ENCODE assay signal across 34 mouse cellular contexts in the genomic region with DNA sequence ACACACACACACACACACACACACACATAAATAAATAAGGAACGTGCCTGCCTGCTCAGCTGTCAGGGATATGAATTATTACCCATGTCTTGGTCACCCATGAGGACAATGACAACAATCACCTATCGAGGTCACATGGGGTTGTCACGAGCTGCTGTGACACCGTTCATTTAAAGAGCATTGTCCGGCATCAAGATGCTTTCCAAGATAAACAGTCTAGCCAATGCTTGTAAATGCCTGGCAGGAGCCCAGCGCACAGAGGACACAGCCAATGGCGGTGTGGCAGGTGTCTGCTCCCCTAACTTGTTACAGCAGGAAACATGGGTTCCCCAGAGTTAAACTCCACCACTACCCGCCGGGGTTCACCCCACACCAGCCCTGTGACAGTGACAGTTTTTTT. TPM values are rescaled to one million over a fixed set of nuclear protein-coding genes. Genes with fewer than 3 reads are reported as not detected.
DNase-seq lines count a peak whose midpoint lies in the region; ATAC-seq and TF ChIP-seq lines count a peak whose summit lies in the region.
"Had no signal": no experiment of that assay in that cellular context is flagged by ENCODE, and none has a peak within 500 bp of the region (broad histone marks: within the 10 kb centered on the region; RNA-seq: fewer than 3 reads in every experiment).

No protein-coding gene starts in this region.

- no peak for ATAC-seq in liver, embryonic 12.5 days
- no peak for ATAC-seq in liver, embryonic 15.5 days (ENCODE audit: insufficient read depth)
- no peak for ATAC-seq in cerebellum, adult (ENCODE audit: insufficient number of reproducible peaks, low FRiP score, low TSS enrichment)
- ATAC-seq: forebrain, embryonic 16.5 days; intestine, embryonic 16.5 days had no signal

- peaks cover 63% of the 10 kb centered on the region for H3K4me1 ChIP-seq in liver, embryonic 12.5 days
- peaks cover 83% of the 10 kb centered on the region for H3K4me1 ChIP-seq in E14TG2a.4 (replicated peaks; ENCODE audit: low read depth, low read length)
- peaks cover 65% of the 10 kb centered on the region for H3K4me1 ChIP-seq in liver, embryonic 15.5 days (replicated peaks)

- DNase-seq in heart, adult 11 months, result peak; percentile 96
- no peak for DNase-seq in heart, adult 8-10 months (ENCODE audit: low spot score)
- DNase-seq in liver, result no peak
- no peak for DNase-seq in thymus, postnatal 14 days
- DNase-seq: cerebellum, adult 11-12 months; cerebellum, adult 9-11 months had no signal

- no peaks in the 10 kb centered on the region for H3K9me3 ChIP-seq in liver, embryonic 12.5 days (replicated peaks)
- no peaks in the 10 kb centered on the region for H3K9me3 ChIP-seq in E14TG2a.4 (ENCODE audit: low read length)
- H3K9me3 ChIP-seq in liver, embryonic 15.5 days (replicated peaks), result no peaks in the 10 kb centered on the region
- H3K9me3 ChIP-seq: embryonic facial prominence, embryonic 13.5 days; forebrain, embryonic 10.5 days; G1E; heart, embryonic 15.5 days; hindbrain, embryonic 13.5 days; limb, embryonic 12.5 days; lung, embryonic 15.5 days had no signal

- H3K36me3 ChIP-seq in liver, embryonic 12.5 days, result no peaks in the 10 kb centered on the region
- no peaks in the 10 kb centered on the region for H3K36me3 ChIP-seq in E14TG2a.4 (ENCODE audit: insufficient read depth, low read length)
- H3K36me3 ChIP-seq in liver, embryonic 15.5 days (replicated peaks), result no peaks in the 10 kb centered on the region
- H3K36me3 ChIP-seq: embryonic facial prominence, embryonic 13.5 days; forebrain, embryonic 10.5 days; G1E; heart, embryonic 15.5 days; hindbrain, embryonic 13.5 days; limb, embryonic 12.5 days; lung, embryonic 15.5 days had no signal

- no peak overlapping the region for H3K4me3 ChIP-seq in liver, embryonic 12.5 days
- H3K4me3 ChIP-seq in E14TG2a.4 (replicated peaks; ENCODE audit: low read length), result 0 out of 2 replicates have a peak overlapping the region, but pooled peaks have one; percentile 21
- no peak overlapping the region for H3K4me3 ChIP-seq in liver, embryonic 15.5 days (replicated peaks)
- H3K4me3 ChIP-seq: embryonic facial prominence, embryonic 13.5 days; forebrain, embryonic 10.5 days; gastrocnemius, adult 2 months; heart, embryonic 15.5 days; hindbrain, embryonic 13.5 days; left cerebral cortex, adult 2 months; limb, embryonic 12.5 days; lung, embryonic 15.5 days had no signal

- WGBS in liver, embryonic 12.5 days (ENCODE audit: insufficient replicate concordance), result 74% methylated on average over 9 of the region's 9 CpGs
- 69% methylated on average over 9 of the region's 9 CpGs for WGBS in liver, embryonic 15.5 days (ENCODE audit: insufficient replicate concordance)

- peak overlapping the region; percentile 98 for H3K27ac ChIP-seq in liver, embryonic 12.5 days
- H3K27ac ChIP-seq in liver, embryonic 15.5 days (replicated peaks), result peak overlapping the region; percentile 100
- H3K27ac ChIP-seq: embryonic facial prominence, embryonic 13.5 days; forebrain, embryonic 10.5 days; heart, embryonic 15.5 days; hindbrain, embryonic 13.5 days; left cerebral cortex, adult 2 months; limb, embryonic 12.5 days; lung, embryonic 15.5 days had no signal

- TF ChIP-seq CTCF in E14TG2a.4 (conservative IDR thresholded peaks at IDR 0.05; ENCODE audit: low read length), result no peak

- H3K27me3 ChIP-seq in liver, embryonic 12.5 days (replicated peaks), result 0 out of 2 replicates have a peak, but pooled peaks cover under 1% of the 10 kb centered on the region
- no peaks in the 10 kb centered on the region for H3K27me3 ChIP-seq in E14TG2a.4 (ENCODE audit: insufficient read depth, low read length)
- no peaks in the 10 kb centered on the region for H3K27me3 ChIP-seq in liver, embryonic 15.5 days
- H3K27me3 ChIP-seq: CH12.LX; embryonic facial prominence, embryonic 13.5 days; heart, embryonic 15.5 days; hindbrain, embryonic 13.5 days; limb, embryonic 12.5 days; lung, embryonic 15.5 days had no signal

- H3K4me2 ChIP-seq in liver, embryonic 12.5 days, result no peak overlapping the region
- H3K4me2 ChIP-seq in liver, embryonic 15.5 days, result no peak overlapping the region
- H3K4me2 ChIP-seq: embryonic facial prominence, embryonic 13.5 days; heart, embryonic 15.5 days; hindbrain, embryonic 13.5 days; limb, embryonic 12.5 days; lung, embryonic 15.5 days had no signal

- H3K9ac ChIP-seq in liver, embryonic 12.5 days, result no peak overlapping the region
- no peak overlapping the region for H3K9ac ChIP-seq in liver, embryonic 15.5 days
- H3K9ac ChIP-seq: embryonic facial prominence, embryonic 13.5 days; heart, embryonic 15.5 days; hindbrain, embryonic 13.5 days; limb, embryonic 12.5 days; lung, embryonic 15.5 days had no signal

RNA-seq across cellular contexts. Expression of gene 4930539E08Rik, which starts 12.9 kb away (rescaled TPM):
- total RNA-seq in heart, adult 8-10 months (2022), result under 1 TPM in 1 of 4 experiments, not detected in 3; 0.06 TPM
- polyA plus RNA-seq in liver, embryonic 12.5 days (2016; fragmentation: Nextera tagmentation; extraction: Ambion mirVana), result 0.17 and 0.25 TPM in 2 replicates
- 0.07 and 0.08 TPM in 2 replicates for polyA plus RNA-seq in liver, embryonic 15.5 days (2015; fragmentation: Nextera tagmentation; extraction: Ambion mirVana)
- total RNA-seq: adrenal gland, postnatal 14 days; gastrocnemius, postnatal 36 days had no signal
- polyA plus RNA-seq: G1E had no signal

RNA-seq across cellular contexts. Expression of gene Pxt1, which starts 15.6 kb away (rescaled TPM):
- total RNA-seq in heart, adult 8-10 months (2022), result under 1 TPM in 2 of 4 experiments, not detected in 2; 0.26 to 0.31 TPM
- 0.51 and 0.73 TPM in 2 replicates for polyA plus RNA-seq in liver, embryonic 12.5 days (2016; fragmentation: Nextera tagmentation; extraction: Ambion mirVana)
- 0.25 and 0.26 TPM in 2 replicates for polyA plus RNA-seq in liver, embryonic 15.5 days (2015; fragmentation: Nextera tagmentation; extraction: Ambion mirVana)
- total RNA-seq: CH12.LX; G1E; gastrocnemius, adult 2 months; gastrocnemius, postnatal 36 days; heart, postnatal 4 days; layer of hippocampus, adult 18-20 months; layer of hippocampus, postnatal 10 days; left cerebral cortex, adult 2 months; left cerebral cortex, postnatal 25 days; monocyte, adult 5-6 weeks had no signal
- polyA plus RNA-seq: C2C12; embryonic facial prominence, embryonic 13.5 days; forebrain, embryonic 10.5 days; forebrain, embryonic 16.5 days; heart, embryonic 15.5 days; hindbrain, embryonic 13.5 days; intestine, embryonic 16.5 days; midbrain, embryonic 14.5 days; neural tube, embryonic 14.5 days; thymus, postnatal 0 days; urinary bladder, adult 2 months had no signal

RNA-seq across cellular contexts. Expression of gene Kctd20, which starts 23.7 kb away (rescaled TPM):
- 10 to 100 TPM; 33.5 to 58.8 (median 54.0) TPM for total RNA-seq in heart, adult 8-10 months (2022)
- 87.0 and 92.4 TPM in 2 replicates for polyA plus RNA-seq in liver, embryonic 12.5 days (2016; fragmentation: Nextera tagmentation; extraction: Ambion mirVana)
- polyA plus RNA-seq in liver, embryonic 15.5 days (2015; fragmentation: Nextera tagmentation; extraction: Ambion mirVana), result 74.6 and 80.9 TPM in 2 replicates
